Mouse (Mus musculus) C2C12 (cell line): ENCODE results near the gene Lats1.

Experiments
- CEBPB ChIP-seq: IDR thresholded peaks from one replicate; pipeline ENCODE4 v1.6.1; 2011; ENCODE audit warnings: low read depth, mild to moderate bottlenecking, control low read depth, moderate library complexity
- CTCF ChIP-seq: IDR thresholded peaks from one replicate; pipeline ENCODE4 v1.5.1; 2011; ENCODE audit not compliant: control insufficient read depth, insufficient read depth, insufficient read length

DNA sequence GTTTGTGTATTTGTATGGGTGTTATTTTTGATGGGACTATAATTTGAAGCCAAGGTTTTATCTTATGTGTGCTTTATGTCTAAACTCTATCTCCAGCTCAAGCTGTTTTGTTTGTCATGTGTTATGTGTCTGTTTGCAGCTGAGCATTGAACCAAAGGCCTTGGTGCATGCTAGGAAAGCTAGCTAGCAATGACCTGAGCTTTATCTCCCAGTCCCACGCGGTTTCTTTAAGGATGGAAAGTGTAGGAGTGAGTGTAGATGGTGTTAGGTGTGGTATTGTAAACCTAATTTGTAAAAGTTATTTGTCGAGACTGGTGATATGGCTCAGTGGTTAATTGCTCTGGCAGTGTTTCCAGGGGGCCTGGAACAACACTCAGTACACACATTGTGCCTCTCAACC lies 56.9 kb downstream of the Lats1 start:
- no peak for TF ChIP-seq CTCF
- TF ChIP-seq CEBPB = no peak
